Mouse (Mus musculus) embryonic facial prominence, embryonic 13.5 days (tissue): Measurements from ENCODE around the gene Cap2. TPM values are rescaled to one million over a fixed set of nuclear protein-coding genes. Genes with fewer than 3 reads are reported as not detected.
A peak's percentile ranks its signal among the peaks of the same experiment; 100 is the strongest.

Experiments used
- ATAC-seq: fragments of 200-750 bp; cut with Nextera tagmentation; 2 replicates; pipeline ENCODE4 v1.8.0; 2017; ENCODE audit warnings: low read depth; ENCODE audit not compliant: insufficient number of reproducible peaks, insufficient read depth, low FRiP score, low TSS enrichment
- H3K27ac ChIP-seq: fragments of 300-500 bp; sonication (generic); 2 replicates; pipeline ENCODE4 v1.5.1; 2015; ENCODE audit warnings: moderate library complexity, mild to moderate bottlenecking, inconsistent platforms
- H3K27me3 ChIP-seq: fragments of 300-500 bp; sonication (generic); 2 replicates; pipeline ENCODE4 v1.6.1; 2015; ENCODE audit warnings: mild to moderate bottlenecking, inconsistent platforms
- H3K36me3 ChIP-seq: fragments of 300-500 bp; sonication (generic); 2 replicates; pipeline ENCODE4 v1.6.1; 2015; ENCODE audit warnings: mild to moderate bottlenecking, inconsistent platforms
- H3K4me1 ChIP-seq: fragments of 300-500 bp; sonication (generic); 2 replicates; pipeline ENCODE4 v1.6.1; 2015; ENCODE audit warnings: inconsistent platforms
- H3K4me2 ChIP-seq: fragments of 300-500 bp; sonication (generic); 2 replicates; pipeline ENCODE4 v1.6.1; 2015; ENCODE audit warnings: moderate library complexity, mild to moderate bottlenecking, inconsistent platforms
- H3K4me3 ChIP-seq: fragments of 300-500 bp; sonication (generic); 2 replicates; pipeline ENCODE4 v1.5.1; 2015; ENCODE audit warnings: mild to moderate bottlenecking, inconsistent platforms
- H3K9ac ChIP-seq: fragments of 300-500 bp; sonication (generic); 2 replicates; pipeline ENCODE4 v1.6.1; 2015; ENCODE audit warnings: mild to moderate bottlenecking, inconsistent platforms
- H3K9me3 ChIP-seq: fragments of 300-500 bp; sonication (generic); 2 replicates; pipeline ENCODE4 v1.6.1; 2016; ENCODE audit warnings: inconsistent platforms
- WGBS: fragments of 180-500 bp; shearing (Covaris S2); methylation state at CpG from one replicate; pipeline ENCODE4 v1.1.7; 2015; ENCODE audit warnings: mixed read lengths; 5-methylcytosine and 5-hydroxymethylcytosine counted together
- polyA plus RNA-seq: library from polyadenylated mRNA; unstranded; fragments of >200 nt; fragmentation: Nextera tagmentation; extraction: Ambion mirVana; gene quantifications from 2 replicates; pipeline ENCODE4 v1.2.1, GENCODE M21; 2015

The Cap2 gene
- polyA plus RNA-seq, result 5.5 and 7.5 TPM in 2 replicates

DNA sequence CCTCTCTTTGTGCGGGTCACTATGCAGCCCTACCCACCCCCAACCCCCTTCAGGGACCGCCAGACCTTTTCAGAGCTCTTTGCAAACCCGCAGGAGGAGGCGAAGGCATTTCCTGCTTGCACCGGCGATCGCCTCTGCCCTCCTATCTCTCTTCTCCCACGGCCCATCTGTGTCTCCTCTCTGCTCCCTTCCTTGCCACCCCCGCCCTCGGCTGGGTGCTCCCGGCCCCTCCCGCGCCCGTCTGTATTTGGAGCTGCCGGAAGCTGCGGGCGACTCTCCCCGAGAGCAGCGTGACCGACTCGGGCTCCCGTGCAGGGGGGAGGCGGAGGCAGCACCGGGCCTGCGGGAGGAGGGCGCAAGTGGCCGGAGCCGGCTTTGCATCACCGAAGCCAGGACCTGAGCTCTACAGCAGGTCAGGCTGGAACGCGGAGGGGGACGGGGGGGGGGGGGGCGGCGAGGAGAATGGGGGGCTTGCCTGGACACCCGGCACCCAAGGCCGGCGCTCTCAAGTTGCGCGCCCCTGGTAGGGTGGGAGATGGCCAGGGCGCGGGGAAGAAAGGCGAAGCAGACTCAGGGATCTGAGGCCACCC, at the start of gene Cap2:
Gene Cap2 (plus strand): TSS at position 49 of the 590 bp plus-strand sequence.
- Histone ChIP-seq H3K36me3 (no peaks in the 10 kb centered on the region), H3K27ac (no peak within 1 kb of the TSS), H3K4me1 (0 out of 2 replicates have a peak, but pooled peaks cover 6% of the 10 kb centered on the region), H3K27me3 (peaks cover 8% of the 10 kb centered on the region), H3K4me2 (peak within 1 kb of the TSS; percentile 86), H3K4me3 (peak within 1 kb of the TSS; percentile 59), H3K9me3 (no peaks in the 10 kb centered on the region), H3K9ac (peak within 1 kb of the TSS; percentile 72)
- WGBS, result 1% methylated on average over 39 of the region's 42 CpGs
- 0 out of 2 replicates have a peak, but pooled peaks have one; percentile 56 for ATAC-seq

DNA sequence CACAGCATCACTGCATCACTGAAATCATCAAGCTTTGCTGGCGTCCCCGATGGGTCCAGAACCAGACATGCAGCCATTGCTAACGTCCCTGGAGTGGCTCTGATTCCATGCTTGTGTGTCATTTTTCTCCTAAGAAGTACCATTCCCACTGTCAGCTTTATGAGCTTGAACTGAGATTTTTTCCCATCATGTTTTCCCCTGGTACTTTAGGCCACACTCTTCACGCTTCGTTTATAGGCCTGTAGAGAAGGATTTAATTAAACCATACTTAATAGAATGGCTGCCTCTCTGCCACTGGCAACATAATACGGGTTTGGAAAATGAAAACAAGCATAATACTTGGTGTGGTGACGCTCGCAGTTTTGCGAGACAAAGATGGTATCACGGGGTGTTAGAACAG, 42.1 kb upstream of the Cap2 start:
- ATAC-seq, result no peak
- no peak overlapping the region for H3K4me3 ChIP-seq
- H3K9me3 ChIP-seq, result no peaks in the 10 kb centered on the region
- H3K27ac ChIP-seq, result no peak overlapping the region
- H3K27me3 ChIP-seq, result no peaks in the 10 kb centered on the region
- 73% methylated on average over 10 of the region's 10 CpGs for WGBS
- no peaks in the 10 kb centered on the region for H3K36me3 ChIP-seq
- no peak overlapping the region for H3K4me2 ChIP-seq
- H3K4me1 ChIP-seq, result no peaks in the 10 kb centered on the region
- no peak overlapping the region for H3K9ac ChIP-seq

DNA sequence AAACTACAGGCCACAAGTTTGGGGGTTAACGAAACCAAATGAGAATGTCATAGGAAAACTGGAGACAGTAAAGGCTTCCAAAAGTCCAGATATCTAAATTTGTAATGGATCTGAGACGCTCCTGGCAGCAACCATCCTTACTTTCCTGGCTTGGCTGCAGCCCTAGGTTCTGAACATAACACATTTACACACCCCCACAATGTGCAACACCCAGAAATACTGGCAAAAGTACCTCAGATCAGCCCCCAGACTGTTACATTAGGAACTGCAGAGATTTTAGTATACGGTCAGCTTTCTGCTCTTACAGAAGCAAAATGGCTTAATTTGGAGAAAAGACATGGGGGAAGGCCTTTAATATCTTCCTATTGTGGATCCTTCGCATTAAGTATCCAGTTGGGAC, 39.4 kb upstream of the Cap2 start:
- Histone ChIP-seq H3K9ac (no peak overlapping the region), H3K9me3 (no peaks in the 10 kb centered on the region), H3K4me2 (no peak overlapping the region), H3K36me3 (no peaks in the 10 kb centered on the region), H3K4me1 (no peaks in the 10 kb centered on the region), H3K4me3 (no peak overlapping the region), H3K27ac (no peak overlapping the region), H3K27me3 (no peaks in the 10 kb centered on the region)
- no peak for ATAC-seq
- WGBS, result 92% methylated on average over 4 of the region's 4 CpGs

DNA sequence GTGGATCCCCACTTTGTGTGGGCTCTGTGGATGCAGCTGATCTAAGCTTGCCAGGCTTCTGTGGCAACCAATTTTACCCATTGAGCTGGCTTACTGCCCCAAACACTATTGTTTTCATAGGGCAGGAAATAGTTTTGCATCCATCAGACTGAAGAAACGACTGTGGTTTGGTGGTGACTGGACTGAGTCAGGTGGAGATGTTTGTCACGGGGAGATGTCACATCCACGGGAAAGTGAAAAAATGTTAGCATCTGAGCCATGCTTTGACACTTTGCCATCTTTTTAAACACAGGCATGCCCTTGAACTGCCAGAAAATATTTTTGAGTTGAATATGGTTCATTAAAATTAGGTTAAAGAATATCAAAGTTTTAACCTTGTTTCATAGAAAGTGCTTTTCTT, 37.9 kb upstream of the Cap2 start:
- no peaks in the 10 kb centered on the region for H3K27me3 ChIP-seq
- no peak overlapping the region for H3K27ac ChIP-seq
- H3K36me3 ChIP-seq, result no peaks in the 10 kb centered on the region
- no peak overlapping the region for H3K4me2 ChIP-seq
- H3K9ac ChIP-seq, result no peak overlapping the region
- H3K4me1 ChIP-seq, result no peaks in the 10 kb centered on the region
- no peak overlapping the region for H3K4me3 ChIP-seq
- H3K9me3 ChIP-seq, result no peaks in the 10 kb centered on the region
- WGBS, result 66% methylated on average over 3 of the region's 3 CpGs
- no peak for ATAC-seq

DNA sequence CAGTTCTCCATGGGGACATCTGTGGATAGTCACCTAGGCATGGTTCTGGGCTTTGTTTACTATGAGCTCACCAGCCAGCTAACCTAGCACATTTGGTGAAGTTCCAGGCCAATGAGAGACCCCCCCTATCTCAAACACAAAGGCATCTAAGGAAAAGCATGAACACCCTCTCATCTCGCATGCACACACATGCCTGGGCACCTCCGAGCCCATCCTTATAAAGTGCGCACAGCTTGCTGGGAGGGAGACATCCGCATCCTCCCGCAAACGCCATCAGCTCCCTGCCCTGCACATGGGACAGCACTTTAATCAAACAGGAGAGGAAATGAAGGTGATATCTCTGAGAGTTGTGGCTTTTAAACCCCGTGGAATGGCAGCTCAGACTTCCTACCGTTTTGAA, 33.4 kb upstream of the Cap2 start:
- WGBS, result 60% methylated on average over 8 of the region's 8 CpGs
- H3K4me2 ChIP-seq, result no peak overlapping the region
- H3K4me3 ChIP-seq, result no peak overlapping the region
- ATAC-seq, result no peak
- H3K9me3 ChIP-seq, result no peaks in the 10 kb centered on the region
- no peak overlapping the region for H3K9ac ChIP-seq
- no peaks in the 10 kb centered on the region for H3K36me3 ChIP-seq
- no peak overlapping the region for H3K27ac ChIP-seq
- H3K27me3 ChIP-seq, result no peaks in the 10 kb centered on the region
- no peaks in the 10 kb centered on the region for H3K4me1 ChIP-seq

DNA sequence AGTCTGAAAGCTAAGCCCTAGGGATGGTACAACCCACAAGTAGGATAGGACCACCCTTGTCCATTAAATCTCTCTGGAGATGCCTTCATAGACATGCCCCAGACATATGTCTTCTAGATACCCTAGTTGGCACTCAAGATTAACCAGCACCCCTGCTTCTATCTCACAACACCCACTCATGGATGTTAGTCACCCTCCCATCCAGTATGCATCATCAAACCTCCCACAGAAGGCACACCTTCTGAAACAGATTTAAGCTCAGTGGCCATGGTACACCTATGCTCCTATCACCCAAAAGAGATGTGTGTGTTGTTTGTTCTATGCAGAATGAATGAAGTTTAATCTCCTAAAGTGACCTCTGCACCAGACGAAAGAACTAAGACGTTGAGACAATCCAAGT, 32.1 kb upstream of the Cap2 start:
- H3K4me2 ChIP-seq, result no peak overlapping the region
- no peaks in the 10 kb centered on the region for H3K27me3 ChIP-seq
- no peak overlapping the region for H3K9ac ChIP-seq
- ATAC-seq, result no peak
- no peak overlapping the region for H3K27ac ChIP-seq
- H3K4me3 ChIP-seq, result no peak overlapping the region
- H3K9me3 ChIP-seq, result no peaks in the 10 kb centered on the region
- no peaks in the 10 kb centered on the region for H3K4me1 ChIP-seq
- WGBS, result 90% methylated on average over 2 of the region's 2 CpGs
- H3K36me3 ChIP-seq, result no peaks in the 10 kb centered on the region

DNA sequence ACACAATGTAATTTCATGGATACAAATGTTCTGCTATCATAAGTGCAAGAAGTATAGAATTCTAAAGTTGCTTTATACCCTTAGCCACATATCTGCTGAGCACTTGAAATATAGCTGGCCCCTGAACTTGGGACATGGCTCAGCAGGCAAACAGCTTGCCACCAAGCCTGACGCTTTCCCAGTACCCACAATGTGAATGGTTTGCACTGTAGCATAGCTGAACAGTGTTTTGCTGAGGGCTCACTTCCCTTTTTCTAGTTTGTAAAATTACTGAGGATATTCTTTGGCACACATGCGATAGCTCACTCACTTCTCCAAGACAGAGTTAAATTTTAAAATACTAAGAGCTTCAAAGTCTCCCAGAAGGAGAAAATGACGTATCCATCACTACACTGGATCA, 20.4 kb upstream of the Cap2 start:
- Histone ChIP-seq H3K36me3 (no peaks in the 10 kb centered on the region), H3K4me3 (no peak overlapping the region), H3K4me2 (no peak overlapping the region), H3K27ac (no peak overlapping the region), H3K4me1 (no peaks in the 10 kb centered on the region), H3K9me3 (no peaks in the 10 kb centered on the region), H3K9ac (no peak overlapping the region), H3K27me3 (no peaks in the 10 kb centered on the region)
- ATAC-seq, result no peak
- 66% methylated on average over 3 of the region's 3 CpGs for WGBS

DNA sequence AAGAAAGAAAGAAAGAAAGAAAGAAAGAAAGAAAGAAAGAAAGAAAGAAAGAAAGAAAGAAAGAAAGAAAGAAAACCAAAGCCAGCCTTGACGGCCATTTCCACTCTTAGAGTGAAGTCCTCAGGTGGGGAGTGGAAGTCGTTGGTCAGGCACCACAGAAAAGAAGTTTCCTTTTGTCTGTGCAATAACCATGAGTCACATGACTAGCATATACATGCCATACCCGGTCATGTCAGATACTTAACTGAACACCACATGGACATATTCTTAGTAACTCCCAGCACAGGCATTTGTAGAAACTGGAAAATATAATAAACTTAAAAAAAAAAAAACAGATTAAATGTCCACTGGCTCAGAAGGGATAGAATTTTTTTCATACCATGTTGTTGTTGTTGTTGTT, 16.0 kb upstream of the Cap2 start:
- Histone ChIP-seq H3K4me2 (no peak overlapping the region), H3K9ac (no peak overlapping the region), H3K4me3 (no peak overlapping the region), H3K4me1 (peaks cover 5% of the 10 kb centered on the region), H3K36me3 (no peaks in the 10 kb centered on the region), H3K9me3 (no peaks in the 10 kb centered on the region), H3K27me3 (no peaks in the 10 kb centered on the region), H3K27ac (no peak overlapping the region)
- ATAC-seq, result no peak
- WGBS, result 78% methylated on average over 3 of the region's 3 CpGs

DNA sequence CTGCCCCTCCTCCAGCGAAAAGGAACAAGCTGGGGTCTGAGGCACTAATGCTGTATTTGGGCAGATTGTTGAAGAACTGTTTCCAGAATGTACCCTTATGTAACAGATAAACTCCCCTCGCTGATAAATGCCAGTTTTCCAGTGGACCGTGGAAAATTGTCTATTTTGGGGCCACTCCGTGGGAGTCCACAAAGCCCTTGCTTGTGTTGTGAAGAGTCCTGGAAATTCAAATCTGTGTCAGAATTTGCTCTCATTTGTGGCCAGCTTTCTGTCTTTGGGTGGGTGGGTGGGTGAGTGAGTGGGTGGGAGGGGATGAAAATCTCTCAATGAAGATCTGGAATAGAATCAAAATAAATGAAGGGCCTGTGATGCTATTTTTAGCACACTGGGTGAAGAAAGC, 13.5 kb upstream of the Cap2 start:
- Histone ChIP-seq H3K27ac (no peak overlapping the region), H3K4me1 (peaks cover 9% of the 10 kb centered on the region), H3K4me3 (no peak overlapping the region), H3K4me2 (no peak overlapping the region), H3K9ac (no peak overlapping the region), H3K36me3 (no peaks in the 10 kb centered on the region), H3K27me3 (no peaks in the 10 kb centered on the region), H3K9me3 (no peaks in the 10 kb centered on the region)
- ATAC-seq, result no peak
- WGBS, result 71% methylated on average over 4 of the region's 4 CpGs

DNA sequence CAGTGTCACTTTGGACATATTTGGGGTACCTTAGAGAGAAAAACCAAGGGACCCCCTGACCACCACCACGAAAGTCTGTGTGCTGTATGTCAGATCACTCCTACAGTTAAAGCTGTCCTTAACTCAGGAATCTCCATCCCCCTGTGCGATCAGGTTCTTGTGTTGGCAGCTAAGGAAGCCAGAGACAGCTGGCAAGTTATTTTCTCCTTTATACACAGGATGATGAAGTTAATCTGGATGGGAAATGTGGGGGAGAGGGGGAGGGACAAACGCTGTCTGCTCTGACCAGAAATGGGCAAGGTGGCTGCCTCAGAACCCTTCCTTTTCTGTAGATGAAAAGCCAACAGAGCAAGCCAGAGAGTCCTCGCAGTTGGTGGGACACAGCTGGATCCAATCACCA, 11.0 kb upstream of the Cap2 start:
- no peaks in the 10 kb centered on the region for H3K27me3 ChIP-seq
- peaks cover 9% of the 10 kb centered on the region for H3K4me1 ChIP-seq
- WGBS, result 26% methylated on average over 4 of the region's 4 CpGs
- ATAC-seq, result no peak
- no peaks in the 10 kb centered on the region for H3K36me3 ChIP-seq
- no peak overlapping the region for H3K9ac ChIP-seq
- no peak overlapping the region for H3K4me3 ChIP-seq
- no peaks in the 10 kb centered on the region for H3K9me3 ChIP-seq
- no peak overlapping the region for H3K27ac ChIP-seq
- H3K4me2 ChIP-seq, result no peak overlapping the region

DNA sequence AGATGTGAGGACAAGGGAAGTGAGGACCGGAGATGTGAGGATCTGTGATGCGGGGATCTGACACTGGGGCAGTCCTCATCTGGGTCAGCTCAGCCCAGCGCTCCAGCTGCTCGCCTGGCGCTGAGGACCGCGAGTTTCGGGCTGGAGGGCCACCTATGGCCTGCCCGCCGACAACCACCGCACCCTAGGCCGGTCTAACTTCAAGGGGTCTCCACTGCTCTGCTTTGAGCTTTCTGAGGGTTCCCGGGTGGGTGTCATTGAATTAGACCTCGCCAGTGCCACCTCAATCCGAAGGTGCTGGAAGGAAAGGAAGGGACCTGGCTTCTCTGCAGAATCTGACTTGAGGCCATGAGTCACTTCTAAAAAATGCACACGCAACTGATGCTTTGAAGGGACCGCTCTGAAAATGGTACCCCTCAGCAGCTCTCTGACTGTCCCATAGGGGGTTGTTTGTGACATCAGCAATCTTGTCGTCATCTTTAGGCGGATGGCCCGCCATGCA, 793 bp downstream of the Cap2 start:
- Histone ChIP-seq H3K27me3 (peaks cover 8% of the 10 kb centered on the region), H3K4me3 (peak overlapping the region; percentile 59), H3K9ac (peak overlapping the region; percentile 72), H3K9me3 (no peaks in the 10 kb centered on the region), H3K4me1 (0 out of 2 replicates have a peak, but pooled peaks cover 6% of the 10 kb centered on the region), H3K27ac (no peak overlapping the region), H3K36me3 (no peaks in the 10 kb centered on the region), H3K4me2 (peak overlapping the region; percentile 86)
- no peak; the same call in 1 of the 2 replicates for ATAC-seq
- 8% methylated on average over 20 of the region's 20 CpGs for WGBS

DNA sequence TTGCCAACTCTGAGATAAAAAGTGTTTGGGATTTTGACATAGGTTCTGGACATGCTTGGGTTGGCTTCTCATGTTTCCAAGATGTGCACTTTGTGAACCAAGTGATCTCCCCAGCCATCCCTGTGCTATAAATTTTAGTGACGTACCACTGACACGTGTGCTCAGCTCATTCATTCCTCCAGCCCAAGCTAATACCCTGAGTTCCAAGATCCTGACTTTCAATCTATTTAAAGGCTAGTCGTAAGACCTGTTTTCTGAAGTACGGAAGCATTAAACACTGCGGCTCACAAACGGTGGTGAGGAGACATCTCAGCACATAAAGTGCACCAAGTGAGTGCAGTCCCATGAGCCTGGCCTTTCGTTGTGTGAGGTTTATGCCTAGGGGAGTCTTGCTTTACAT, 6.3 kb downstream of the Cap2 start:
- Histone ChIP-seq H3K9ac (no peak overlapping the region), H3K4me1 (no peaks in the 10 kb centered on the region), H3K4me3 (no peak overlapping the region), H3K9me3 (peaks cover 4% of the 10 kb centered on the region; the same call in 1 of the 2 replicates), H3K36me3 (no peaks in the 10 kb centered on the region), H3K27me3 (no peaks in the 10 kb centered on the region), H3K27ac (no peak overlapping the region), H3K4me2 (no peak overlapping the region)
- ATAC-seq, result no peak
- 77% methylated on average over 7 of the region's 7 CpGs for WGBS
